Mouse (Mus musculus) megakaryocyte, embryonic 14.5 days (primary cell): ENCODE data around the gene Dnah17. TPM values are rescaled to one million over a fixed set of nuclear protein-coding genes. Genes with fewer than 3 reads are reported as not detected.

ENCODE experiments used
- H3K27me3 ChIP-seq: replicated peaks from 2 replicates; pipeline ENCODE3; 2012; ENCODE audit warnings: inconsistent platforms
- H3K36me3 ChIP-seq: replicated peaks from 2 replicates; pipeline ENCODE3; 2012; ENCODE audit warnings: low read length, inconsistent platforms, mixed read lengths
- H3K4me1 ChIP-seq: 2 replicates; pipeline ENCODE4 v1.6.1; 2012; ENCODE audit warnings: inconsistent platforms
- H3K4me3 ChIP-seq: replicated peaks from 2 replicates; pipeline ENCODE3; 2012; ENCODE audit warnings: moderate library complexity, mild to moderate bottlenecking, inconsistent platforms
- H3K9me3 ChIP-seq: 2 replicates; pipeline ENCODE4 v1.6.1; 2012; ENCODE audit warnings: inconsistent platforms
- FLI1 ChIP-seq: IDR thresholded peaks from 2 replicates; pipeline ENCODE4 v1.6.1; 2012; ENCODE audit warnings: low read length, inconsistent platforms, mixed read lengths
- GATA1 ChIP-seq: IDR thresholded peaks from 3 replicates; pipeline ENCODE4 v1.6.1; 2012; ENCODE audit warnings: mixed read lengths, low read length, inconsistent platforms, borderline replicate concordance
- polyA plus RNA-seq: library from polyadenylated mRNA; stranded (reverse); fragments of >175 nt; gene quantifications from 2 replicates; pipeline ENCODE4 v1.2.3, GENCODE M21; 2012; ENCODE audit warnings: low replicate concordance; ENCODE audit not compliant: insufficient read depth

The Dnah17 gene
- polyA plus RNA-seq, 1 experiment = 0.06 TPM

DNA sequence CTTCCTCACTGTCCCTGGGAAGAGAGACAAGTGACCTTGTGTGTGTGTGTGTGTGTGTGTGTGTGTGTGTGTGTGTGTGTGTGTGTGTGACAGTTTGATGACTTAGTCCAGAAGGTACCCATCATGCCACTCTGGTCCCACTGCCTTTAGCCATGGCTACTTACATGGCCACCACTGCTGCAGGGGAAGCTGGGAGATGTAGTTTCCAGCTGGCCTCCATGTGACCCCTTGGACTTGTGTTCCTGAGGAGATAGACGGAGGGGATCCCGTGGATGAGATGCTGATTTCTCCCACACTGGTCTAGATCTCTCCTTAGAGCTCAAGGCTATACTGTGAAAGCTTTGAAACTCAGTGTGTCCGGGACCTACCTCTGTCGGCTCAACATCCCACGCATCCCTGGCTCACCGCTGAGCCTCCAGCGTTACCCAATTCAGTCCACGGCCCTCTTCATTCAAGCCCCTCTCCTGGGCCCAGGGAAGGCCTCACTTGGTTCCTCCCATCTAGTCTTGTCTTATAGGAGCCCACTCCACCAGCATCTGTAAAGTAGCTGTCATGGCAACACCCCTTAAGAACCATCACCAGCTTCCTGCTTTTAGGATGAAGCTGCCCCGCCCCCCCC is 2.8 kb upstream of the Dnah17 start:
- Histone ChIP-seq H3K36me3 (no peaks in the 10 kb centered on the region), H3K9me3 (peaks cover 9% of the 10 kb centered on the region)

GRCm38 (mm10) chr11:118132136-118132535 is 1.7 kb upstream of the Dnah17 start:
- Histone ChIP-seq H3K9me3 (no peaks in the 10 kb centered on the region), H3K4me1 (peaks cover 56% of the 10 kb centered on the region), H3K27me3 (peaks cover 32% of the 10 kb centered on the region), H3K4me3 (no peak overlapping the region), H3K36me3 (no peaks in the 10 kb centered on the region)
- TF ChIP-seq GATA1 (no peak), FLI1 (no peak)

More for the DNA sequence above, 2.8 kb upstream of the Dnah17 start:
- Histone ChIP-seq H3K27me3 (peaks cover 25% of the 10 kb centered on the region), H3K4me1 (peaks cover 56% of the 10 kb centered on the region), H3K4me3 (no peak overlapping the region)
- TF ChIP-seq GATA1 (no peak), FLI1 (no peak)

- Histone ChIP-seq H3K4me3 (peak overlapping the region; percentile 69), H3K4me1 (peaks cover 50% of the 10 kb centered on the region), H3K9me3 (no peaks in the 10 kb centered on the region), H3K27me3 (peaks cover 37% of the 10 kb centered on the region), H3K36me3 (no peaks in the 10 kb centered on the region)
- TF ChIP-seq GATA1 (no peak), FLI1 (no peak)
Observed at GRCm38 (mm10) chr11:118129812-118130211, 622 bp downstream of the Dnah17 start.

GRCm38 (mm10) chr11:118121592-118121991 is 8.8 kb downstream of the Dnah17 start:
- H3K4me3 ChIP-seq = no peak overlapping the region
- peaks cover 5% of the 10 kb centered on the region; the same call in 1 of the 2 replicates for H3K9me3 ChIP-seq
- peaks cover 74% of the 10 kb centered on the region for H3K27me3 ChIP-seq
- no peaks in the 10 kb centered on the region for H3K36me3 ChIP-seq
- no peak for TF ChIP-seq FLI1
- no peak for TF ChIP-seq GATA1
- peaks cover 8% of the 10 kb centered on the region; the same call in 1 of the 2 replicates for H3K4me1 ChIP-seq

DNA sequence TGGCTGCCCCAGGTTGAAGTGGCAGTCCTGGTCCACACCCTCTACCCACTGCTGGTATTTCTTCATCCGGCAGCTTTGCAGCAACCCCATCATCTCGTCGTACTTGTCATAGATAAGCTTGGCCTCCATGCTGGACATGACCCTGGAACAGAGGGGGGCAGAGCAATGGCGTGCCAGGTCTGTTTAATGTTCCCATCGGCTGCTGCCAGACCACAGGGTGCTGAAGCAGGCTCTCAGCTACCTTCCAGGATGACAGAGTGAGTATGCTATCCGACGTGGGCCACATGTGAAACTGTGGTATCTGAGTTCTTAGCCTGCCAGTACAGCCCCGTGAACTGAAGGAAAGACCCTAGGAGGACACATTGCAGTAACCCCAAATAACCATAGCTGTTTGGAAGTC is 11.7 kb downstream of the Dnah17 start:
- Histone ChIP-seq H3K4me3 (no peak overlapping the region), H3K27me3 (peaks cover 67% of the 10 kb centered on the region), H3K36me3 (no peaks in the 10 kb centered on the region), H3K9me3 (peaks cover 5% of the 10 kb centered on the region; the same call in 1 of the 2 replicates), H3K4me1 (peaks cover 22% of the 10 kb centered on the region)
- TF ChIP-seq GATA1 = no peak
- TF ChIP-seq FLI1 = no peak

GRCm38 (mm10) chr11:118114581-118115110 is 15.8 kb downstream of the Dnah17 start:
- H3K4me1 ChIP-seq = peaks cover 26% of the 10 kb centered on the region
- H3K4me3 ChIP-seq = no peak overlapping the region
- no peaks in the 10 kb centered on the region for H3K9me3 ChIP-seq
- TF ChIP-seq FLI1 = no peak
- no peak for TF ChIP-seq GATA1
- H3K27me3 ChIP-seq = peaks cover 61% of the 10 kb centered on the region
- no peaks in the 10 kb centered on the region for H3K36me3 ChIP-seq

DNA sequence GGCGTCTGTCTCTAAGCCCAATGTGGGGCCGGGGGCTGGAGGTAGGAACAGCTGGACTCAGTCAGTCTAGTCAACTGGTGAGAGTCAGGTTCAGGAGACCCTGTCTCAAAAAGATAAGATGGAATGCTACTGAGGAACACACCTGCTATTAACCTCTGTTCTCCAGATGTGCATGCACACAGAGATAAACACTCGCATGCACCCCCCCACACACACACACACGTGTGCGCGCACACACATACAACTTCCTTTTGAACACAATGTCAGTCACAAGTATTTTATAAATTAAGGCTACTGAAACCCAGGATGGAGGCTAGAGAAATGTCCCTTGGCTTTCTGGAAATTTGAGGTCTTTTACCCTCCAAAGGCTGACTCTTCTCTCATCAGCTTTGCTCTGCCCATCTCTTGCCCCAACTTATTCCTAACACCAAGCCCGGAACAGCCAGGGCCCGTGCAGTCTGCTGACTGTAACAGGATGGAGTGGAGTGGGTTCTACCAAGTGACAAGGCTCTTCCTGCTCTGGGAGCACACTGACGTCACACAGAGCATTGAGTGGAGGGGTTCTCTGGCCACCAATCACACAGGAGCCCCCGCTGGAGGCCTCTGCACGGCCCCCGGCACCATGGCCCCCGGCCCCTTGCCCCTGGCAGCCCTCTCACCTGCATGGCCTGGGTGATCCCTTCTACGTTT is 16.8 kb downstream of the Dnah17 start:
- H3K27me3 ChIP-seq = peaks cover 62% of the 10 kb centered on the region
- TF ChIP-seq FLI1 (no peak), GATA1 (no peak)

GRCm38 (mm10) chr11:118104001-118104400 is 26.4 kb downstream of the Dnah17 start:
- TF ChIP-seq GATA1 = no peak
- TF ChIP-seq FLI1 = no peak
- Histone ChIP-seq H3K9me3 (no peaks in the 10 kb centered on the region), H3K4me1 (peaks cover 17% of the 10 kb centered on the region; the same call in 1 of the 2 replicates), H3K36me3 (no peaks in the 10 kb centered on the region), H3K27me3 (peaks cover 54% of the 10 kb centered on the region), H3K4me3 (no peak overlapping the region)

More for the DNA sequence above, 16.8 kb downstream of the Dnah17 start:
- H3K36me3 ChIP-seq = no peaks in the 10 kb centered on the region
- peaks cover 19% of the 10 kb centered on the region for H3K4me1 ChIP-seq
- H3K9me3 ChIP-seq = no peaks in the 10 kb centered on the region
- no peak overlapping the region for H3K4me3 ChIP-seq

DNA sequence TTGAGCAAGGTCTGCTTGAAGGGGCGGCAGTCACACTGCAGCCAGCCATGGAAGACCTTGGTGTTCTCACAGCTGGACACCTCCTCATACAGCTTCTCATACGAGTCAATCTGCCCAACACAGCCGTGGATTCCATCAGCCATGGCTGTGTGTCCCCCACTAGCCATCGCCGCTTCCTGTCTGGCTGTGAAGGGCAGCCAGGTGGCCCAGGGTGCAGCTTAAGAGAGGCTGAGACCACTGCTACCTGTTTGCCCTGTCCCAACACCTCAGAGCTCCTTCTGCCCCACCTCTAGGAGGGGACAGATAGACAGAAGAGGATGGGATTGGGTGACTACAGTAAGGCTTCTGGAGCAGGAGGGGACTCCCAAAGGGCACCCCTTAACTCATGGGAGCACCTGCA is 27.1 kb downstream of the Dnah17 start:
- Histone ChIP-seq H3K36me3 (no peaks in the 10 kb centered on the region), H3K27me3 (peaks cover 50% of the 10 kb centered on the region), H3K9me3 (no peaks in the 10 kb centered on the region), H3K4me1 (peaks cover 19% of the 10 kb centered on the region; the same call in 1 of the 2 replicates), H3K4me3 (no peak overlapping the region)
- no peak for TF ChIP-seq GATA1
- no peak for TF ChIP-seq FLI1

DNA sequence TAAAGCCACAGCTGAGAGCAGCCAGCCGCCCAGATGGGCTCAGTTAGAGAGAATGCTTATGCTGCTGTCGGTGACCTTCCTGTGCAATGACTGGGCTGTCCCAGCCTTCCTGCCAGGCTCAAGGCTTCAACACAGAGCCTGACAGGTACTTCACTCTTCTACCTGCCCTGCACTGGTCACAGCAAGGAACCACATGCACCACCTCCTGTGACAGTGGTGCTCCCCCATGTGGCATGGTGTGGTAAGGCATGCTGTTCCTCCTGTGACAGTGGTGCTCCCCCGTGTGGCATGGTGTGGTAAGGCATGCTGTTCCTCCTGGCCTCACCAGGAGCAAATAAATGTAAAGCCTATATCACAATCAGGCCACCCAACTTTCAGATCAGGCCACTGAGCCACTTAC is 27.6 kb downstream of the Dnah17 start:
- no peaks in the 10 kb centered on the region for H3K36me3 ChIP-seq
- peaks cover 20% of the 10 kb centered on the region; the same call in 1 of the 2 replicates for H3K4me1 ChIP-seq
- TF ChIP-seq FLI1 (no peak), GATA1 (no peak)
- peak overlapping the region; percentile 23 for H3K4me3 ChIP-seq
- H3K9me3 ChIP-seq = no peaks in the 10 kb centered on the region
- peaks cover 49% of the 10 kb centered on the region for H3K27me3 ChIP-seq
